Mouse (Mus musculus) ES-E14 (cell line): ENCODE measurements around the gene Ndufaf7.

Experiments
- CHD2 ChIP-seq: IDR thresholded peaks from 2 replicates; pipeline ENCODE4 v1.6.1; 2014; ENCODE audit warnings: mild to moderate bottlenecking, low read depth, low read length, inconsistent platforms
- MAFK ChIP-seq: IDR thresholded peaks from 2 replicates; pipeline ENCODE4 v1.6.1; 2014; ENCODE audit warnings: mild to moderate bottlenecking, low read depth, low read length, inconsistent platforms; ENCODE audit not compliant: insufficient read depth
- ZC3H11A ChIP-seq: IDR thresholded peaks from 2 replicates; pipeline ENCODE4 v1.6.1; 2012; ENCODE audit warnings: low read depth, mild to moderate bottlenecking, inconsistent platforms, low read length, borderline replicate concordance
- ZNF384 ChIP-seq: IDR thresholded peaks from 2 replicates; pipeline ENCODE4 v1.6.1; 2012; ENCODE audit warnings: low read depth, low read length, inconsistent platforms

DNA sequence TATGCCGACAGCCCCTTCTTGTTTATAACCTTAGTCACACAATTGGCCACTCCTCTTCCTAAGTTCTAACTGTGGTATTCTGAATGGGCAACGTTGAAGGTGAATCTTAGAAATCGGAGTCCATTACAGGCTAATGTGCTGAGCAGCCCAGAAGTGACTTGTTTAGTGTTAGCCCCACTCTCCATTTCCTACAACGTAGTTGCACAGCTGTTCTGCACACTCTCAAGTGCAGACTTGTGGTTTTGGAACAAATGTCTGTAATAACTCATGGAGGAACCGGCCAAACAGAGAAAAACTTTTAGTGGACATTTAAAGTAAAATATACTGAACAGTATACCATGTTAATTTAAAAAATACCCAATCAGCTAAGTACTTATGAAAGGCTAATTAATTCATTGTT is 15.1 kb downstream of the Ndufaf7 start:
- TF ChIP-seq MAFK (no peak), ZNF384 (no peak), CHD2 (no peak), ZC3H11A (no peak)
